Mouse (Mus musculus) thymus, postnatal 0 days (tissue): ENCODE data around the gene Ano4. TPM values are rescaled to one million over a fixed set of nuclear protein-coding genes. Genes with fewer than 3 reads are reported as not detected.

Experiments used
- DNase-seq: peaks from one replicate; pipeline ENCODE4 v3.0.0-alpha.2; 2015; ENCODE audit warnings: low spot score
- polyA plus RNA-seq: library from polyadenylated mRNA; unstranded; fragments of >200 nt; fragmentation: Nextera tagmentation; extraction: Ambion mirVana; gene quantifications from 2 replicates; pipeline ENCODE4 v1.2.1, GENCODE M21; 2015

Gene Ano4
- polyA plus RNA-seq = 0.03 and 0.14 TPM in 2 replicates

GRCm38 (mm10) chr10:89344491-89345195 lies at the start of gene Ano4:
Gene Ano4 (minus strand): TSS chr10:89344762.
- no peak for DNase-seq

- DNase-seq = no peak
Measured at GRCm38 (mm10) chr10:89392687-89393086, 48.1 kb upstream of the Ano4 start.

GRCm38 (mm10) chr10:89391571-89392163 lies 47.1 kb upstream of the Ano4 start:
- DNase-seq = no peak

- no peak for DNase-seq
Measured at GRCm38 (mm10) chr10:89386461-89386860, 41.9 kb upstream of the Ano4 start.

GRCm38 (mm10) chr10:89383462-89383861 lies 38.9 kb upstream of the Ano4 start:
- DNase-seq = peak; percentile 76

- DNase-seq = no peak
Measured at GRCm38 (mm10) chr10:89377750-89378149, 33.2 kb upstream of the Ano4 start.

- no peak for DNase-seq
Measured at GRCm38 (mm10) chr10:89370051-89370450, 25.5 kb upstream of the Ano4 start.

GRCm38 (mm10) chr10:89358933-89359332 lies 14.4 kb upstream of the Ano4 start:
- no peak for DNase-seq

GRCm38 (mm10) chr10:89354639-89355038 lies 10.1 kb upstream of the Ano4 start:
- DNase-seq = no peak

GRCm38 (mm10) chr10:89351416-89351815 lies 6.9 kb upstream of the Ano4 start:
- DNase-seq = no peak

- no peak for DNase-seq
Measured at GRCm38 (mm10) chr10:89345606-89346005, 1.0 kb upstream of the Ano4 start.

- DNase-seq = no peak
Measured at GRCm38 (mm10) chr10:89345196-89345533, 603 bp upstream of the Ano4 start.

GRCm38 (mm10) chr10:89344132-89344490 lies 451 bp downstream of the Ano4 start:
- no peak for DNase-seq

GRCm38 (mm10) chr10:89343716-89344115 lies 846 bp downstream of the Ano4 start:
- no peak for DNase-seq

- no peak for DNase-seq
Measured at GRCm38 (mm10) chr10:89330261-89330660, 14.3 kb downstream of the Ano4 start.

GRCm38 (mm10) chr10:89329806-89330205 lies 14.8 kb downstream of the Ano4 start:
- no peak for DNase-seq

- no peak for DNase-seq
Measured at GRCm38 (mm10) chr10:89328876-89329275, 15.7 kb downstream of the Ano4 start.

GRCm38 (mm10) chr10:89327004-89327511 lies 17.5 kb downstream of the Ano4 start:
- DNase-seq = peak; percentile 72

- DNase-seq = no peak
Measured at GRCm38 (mm10) chr10:89326383-89326782, 18.2 kb downstream of the Ano4 start.

GRCm38 (mm10) chr10:89307566-89307965 lies 37.0 kb downstream of the Ano4 start:
- no peak for DNase-seq

GRCm38 (mm10) chr10:89300346-89300745 lies 44.2 kb downstream of the Ano4 start:
- DNase-seq = no peak

- DNase-seq = no peak
Measured at GRCm38 (mm10) chr10:89292784-89293183, 51.8 kb downstream of the Ano4 start.

- DNase-seq = no peak
Measured at GRCm38 (mm10) chr10:89290698-89291097, 53.9 kb downstream of the Ano4 start.
